Mouse (Mus musculus) ES-E14 (cell line): ENCODE results near the gene Cd86. TPM values are rescaled to one million over a fixed set of nuclear protein-coding genes. Genes with fewer than 3 reads are reported as not detected.

Experiments
- DNase-seq: peaks from one replicate; pipeline ENCODE4 v3.0.0-alpha.2; 2013; ENCODE audit warnings: low read depth, low spot score
- H3K27ac ChIP-seq: 2 replicates; pipeline ENCODE4 v1.5.1; 2012; ENCODE audit warnings: low read depth, mild to moderate bottlenecking, low read length, moderate library complexity, mixed read lengths; ENCODE audit not compliant: poor library complexity, insufficient read depth, severe bottlenecking
- H3K36me3 ChIP-seq: 2 replicates; pipeline ENCODE4 v1.6.1; 2012; ENCODE audit warnings: mild to moderate bottlenecking, low read length, moderate library complexity, mixed read lengths; ENCODE audit not compliant: control insufficient read depth, poor library complexity, insufficient read depth, severe bottlenecking
- H3K4me1 ChIP-seq, 2 experiments: fragments of 150-350 bp in 1 of 2; sonication (generic) in 1 of 2; 2 replicates each; pipeline ENCODE4 v1.6.1; 2012; ENCODE audit warnings: low read length in 2 of 2, mild to moderate bottlenecking in 1 of 2, mixed read lengths in 1 of 2; ENCODE audit not compliant: control insufficient read depth in 2 of 2, insufficient read depth in 2 of 2, poor library complexity in 1 of 2
- H3K4me3 ChIP-seq, 2 experiments: fragments of 150-350 bp in 1 of 2; sonication (generic) in 1 of 2; 2 replicates each; pipeline ENCODE4 v1.5.1; 2012; ENCODE audit warnings: low read length in 2 of 2, low read depth in 1 of 2, mild to moderate bottlenecking in 1 of 2, mixed read lengths in 1 of 2; ENCODE audit not compliant: insufficient read depth in 1 of 2, poor library complexity in 1 of 2, severe bottlenecking in 1 of 2
- H3K9ac ChIP-seq: 2 replicates; pipeline ENCODE4 v1.6.1; 2012; ENCODE audit warnings: low read depth, mild to moderate bottlenecking, low read length, mixed read lengths; ENCODE audit not compliant: poor library complexity, insufficient read depth, severe bottlenecking
- H3K9me3 ChIP-seq: fragments of 150-350 bp; sonication (generic); 2 replicates; pipeline ENCODE4 v1.6.1; 2012; ENCODE audit warnings: low read depth, mild to moderate bottlenecking, low read length; ENCODE audit not compliant: control insufficient read depth, insufficient read depth
- CHD2 ChIP-seq: IDR thresholded peaks from 2 replicates; pipeline ENCODE4 v1.6.1; 2014; ENCODE audit warnings: mild to moderate bottlenecking, low read depth, low read length, inconsistent platforms
- HCFC1 ChIP-seq: IDR thresholded peaks from 2 replicates; pipeline ENCODE4 v1.6.1; 2012; ENCODE audit warnings: low read length, inconsistent platforms, borderline replicate concordance; ENCODE audit not compliant: insufficient read depth
- MAFK ChIP-seq: IDR thresholded peaks from 2 replicates; pipeline ENCODE4 v1.6.1; 2014; ENCODE audit warnings: mild to moderate bottlenecking, low read depth, low read length, inconsistent platforms; ENCODE audit not compliant: insufficient read depth
- ZC3H11A ChIP-seq: IDR thresholded peaks from 2 replicates; pipeline ENCODE4 v1.6.1; 2012; ENCODE audit warnings: low read depth, mild to moderate bottlenecking, inconsistent platforms, low read length, borderline replicate concordance
- ZNF384 ChIP-seq: IDR thresholded peaks from 2 replicates; pipeline ENCODE4 v1.6.1; 2012; ENCODE audit warnings: low read depth, low read length, inconsistent platforms
- in situ Hi-C, 2 experiments: fragments of 600-800 bp; cut with MboI; formaldehyde crosslinking; loops; one replicate each; pipeline ENCODE4 v1.15.1; 2025; ENCODE audit warnings: low sequenced_read_pairs in 2 of 2, inconsistent platforms in 1 of 2; ENCODE audit not compliant: unreplicated experiment in 2 of 2
- total RNA-seq: library from RNA; depleted of rRNA; stranded (reverse); fragments of 300-350 nt; gene quantifications from 2 replicates; pipeline ENCODE4 v1.2.3, GENCODE M21; 2012

Cd86 gene
- total RNA-seq, 1 experiment = 0.62 TPM

- no peak overlapping the region for H3K9ac ChIP-seq
- TF ChIP-seq ZC3H11A (no peak), CHD2 (no peak), ZNF384 (no peak), MAFK (no peak), HCFC1 (no peak)
- no peak overlapping the region for H3K4me3 ChIP-seq
- no peak overlapping the region for H3K27ac ChIP-seq
- in situ Hi-C loops = no loop called here
- H3K4me1 ChIP-seq = peaks cover 0 to 2% of the 10 kb centered on the region in 2 experiments; a peak in 1 of 4 replicates
- no peak for DNase-seq
- H3K36me3 ChIP-seq = no peaks in the 10 kb centered on the region
- H3K9me3 ChIP-seq = no peaks in the 10 kb centered on the region
Measured at GRCm38 (mm10) chr16:36640993-36641392, 24.9 kb downstream of the Cd86 start.

- no peak overlapping the region for H3K9ac ChIP-seq
- H3K9me3 ChIP-seq = no peaks in the 10 kb centered on the region
- H3K4me1 ChIP-seq = peaks cover 0 to 7% of the 10 kb centered on the region in 2 experiments; a peak in 1 of 4 replicates
- no peak for DNase-seq
- H3K4me3 ChIP-seq = no peak overlapping the region
- in situ Hi-C loops = no loop called here
- H3K27ac ChIP-seq = no peak overlapping the region
- H3K36me3 ChIP-seq = no peaks in the 10 kb centered on the region
- TF ChIP-seq CHD2 (no peak), ZC3H11A (no peak), MAFK (no peak), ZNF384 (no peak), HCFC1 (no peak)
Measured at GRCm38 (mm10) chr16:36639812-36640504, 25.9 kb downstream of the Cd86 start.

- no peak for DNase-seq
- no peak for TF ChIP-seq ZNF384
- TF ChIP-seq CHD2 = no peak
- TF ChIP-seq MAFK = no peak
- no peak for TF ChIP-seq ZC3H11A
- TF ChIP-seq HCFC1 = no peak
- Histone ChIP-seq H3K4me3 (no peak overlapping the region), H3K27ac (no peak overlapping the region), H3K36me3 (no peaks in the 10 kb centered on the region), H3K9ac (no peak overlapping the region), H3K9me3 (no peaks in the 10 kb centered on the region), H3K4me1 (peaks cover 0 to 8% of the 10 kb centered on the region in 2 experiments; a peak in 1 of 4 replicates)
- in situ Hi-C loops = no loop called here
Measured at GRCm38 (mm10) chr16:36636800-36637199, 29.1 kb downstream of the Cd86 start.

DNA sequence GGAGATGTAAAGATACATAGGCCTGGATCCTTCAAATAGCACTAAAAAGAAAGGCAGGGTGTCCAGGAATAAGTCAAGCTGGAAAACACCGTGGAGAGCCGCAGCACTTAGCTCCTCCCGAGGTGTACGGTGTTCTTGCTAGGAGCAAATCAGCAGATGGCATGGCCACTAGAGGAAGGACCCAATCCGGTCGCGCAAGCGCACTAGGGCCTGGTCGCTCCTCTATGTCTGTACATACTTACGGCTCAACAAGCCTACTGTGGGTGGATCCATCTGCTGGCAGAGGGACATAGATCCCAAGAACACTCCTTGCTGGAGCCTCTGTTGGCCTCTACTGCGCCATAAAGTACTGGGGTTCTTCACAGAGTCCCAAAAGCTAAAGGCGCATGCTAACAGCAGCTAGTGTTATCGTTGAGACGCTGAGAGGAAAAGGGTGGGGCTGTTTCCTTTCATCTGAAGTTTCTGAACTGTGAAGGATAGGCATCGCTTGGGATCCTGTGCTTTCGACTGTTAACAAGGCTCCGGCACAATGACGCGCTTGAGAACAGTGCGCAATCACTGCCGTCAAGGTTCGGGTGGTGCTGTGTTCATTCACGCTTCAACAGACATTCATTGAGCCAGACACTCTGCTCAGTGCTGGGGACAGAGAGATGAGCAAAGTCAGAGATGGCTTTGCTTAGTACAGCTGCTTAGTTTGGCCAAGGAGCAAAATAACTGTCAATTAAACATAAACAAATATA, 30.7 kb downstream of the Cd86 start:
- H3K9ac ChIP-seq = no peak overlapping the region
- no peaks in the 10 kb centered on the region for H3K9me3 ChIP-seq
- DNase-seq = no peak
- H3K36me3 ChIP-seq = no peaks in the 10 kb centered on the region
- TF ChIP-seq MAFK (no peak), ZC3H11A (no peak), ZNF384 (no peak), CHD2 (no peak), HCFC1 (no peak)
- peaks cover 0 to 6% of the 10 kb centered on the region in 2 experiments; a peak in 1 of 4 replicates for H3K4me1 ChIP-seq
- no peak overlapping the region for H3K27ac ChIP-seq
- peak overlapping the region in 1 of 2 experiments; percentile 29; a peak in 2 of 4 replicates for H3K4me3 ChIP-seq
- in situ Hi-C loops = no loop called here
